Mouse (Mus musculus): ENCODE measurements at regions not wholly inside any gene's neighbourhood (a gene's known extent, or its start where the extent isn't known, plus 50 kb on each side); places are given as distances from the start of the nearest gene placed in this dataset.

DNA sequence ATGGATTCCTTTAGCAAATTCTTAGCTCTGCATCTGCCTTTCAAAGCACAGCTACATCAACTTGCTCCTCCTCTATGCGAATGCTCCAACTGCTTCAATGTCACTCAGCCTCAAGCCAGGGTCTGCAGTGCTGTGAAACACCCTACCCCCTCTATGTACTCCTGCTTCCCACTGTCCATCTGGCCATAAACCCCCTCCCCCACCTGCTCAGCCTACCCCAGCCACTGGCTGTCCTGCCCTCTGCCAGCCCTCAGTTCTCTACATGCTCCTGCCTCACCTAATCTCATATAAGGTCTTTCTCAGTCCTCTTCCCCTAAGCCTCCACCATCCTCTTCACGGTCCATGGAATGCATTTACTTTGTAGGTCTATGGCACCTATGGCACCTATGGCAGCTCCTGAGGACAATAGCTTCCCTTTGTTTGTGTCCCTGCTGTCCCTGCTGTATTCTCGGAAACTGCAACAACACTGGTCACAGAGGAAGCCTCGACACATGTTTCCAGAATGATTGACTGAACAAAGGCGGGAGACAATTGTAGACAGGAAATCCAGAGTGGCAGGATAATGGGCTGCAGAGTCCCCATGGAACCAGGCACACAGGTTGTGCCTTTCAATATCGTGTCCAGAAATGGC lies 441.2 kb downstream of the Prdm2 start:
- Histone ChIP-seq H3K9ac (ENCODE audit: low read depth, poor library complexity, severe bottlenecking) (no peak overlapping the region), H3K4me3 (ENCODE audit: low read depth, low read length) (no peak overlapping the region), H3K27me3 (ENCODE audit: control insufficient read depth, insufficient read depth, low read length, poor library complexity, severe bottlenecking) (no peaks in the 10 kb centered on the region), H3K36me3 (ENCODE audit: control insufficient read depth, insufficient read depth, low read length, poor library complexity, severe bottlenecking) (no peaks in the 10 kb centered on the region), H3K4me1 (ENCODE audit: control insufficient read depth, insufficient read depth, low read length) (no peaks in the 10 kb centered on the region), H3K9me3 (replicated peaks; ENCODE audit: control insufficient read depth, insufficient read depth, low read length, poor library complexity, severe bottlenecking) (no peaks in the 10 kb centered on the region), H3K27ac (ENCODE audit: insufficient read depth, low read length) (no peak overlapping the region)
- TF ChIP-seq CTCF (IDR thresholded peaks at IDR 0.05; ENCODE audit: low read depth, low read length) (no peak), POLR2A (IDR thresholded peaks at IDR 0.05; ENCODE audit: insufficient read depth, low read length) (no peak), EP300 (IDR thresholded peaks at IDR 0.05; ENCODE audit: insufficient read depth, low read depth, low read length) (no peak)

DNA sequence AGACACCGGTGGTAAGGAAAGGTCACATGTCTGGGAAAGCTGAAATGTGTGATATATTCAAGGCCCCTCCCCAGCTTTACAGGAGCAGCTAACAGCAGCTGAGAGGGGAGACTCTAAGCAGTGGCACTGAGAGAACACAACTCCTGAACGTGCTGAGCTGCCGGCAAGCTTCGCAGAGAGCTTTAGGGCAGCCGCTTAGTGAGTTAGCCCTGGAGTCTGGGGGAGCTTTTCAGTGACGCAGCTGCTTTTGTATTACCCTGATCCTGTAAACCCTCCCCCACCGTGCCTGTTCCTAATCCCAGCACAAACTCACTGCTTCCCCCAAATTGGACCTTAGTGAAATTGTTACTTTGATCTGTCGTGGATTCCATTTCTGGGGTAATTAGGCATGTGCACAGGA lies 442.6 kb downstream of the Prdm2 start:
- TF ChIP-seq EP300 (IDR thresholded peaks at IDR 0.05; ENCODE audit: insufficient read depth, low read depth, low read length) (no peak), CTCF (IDR thresholded peaks at IDR 0.05; ENCODE audit: low read depth, low read length) (no peak), POLR2A (IDR thresholded peaks at IDR 0.05; ENCODE audit: insufficient read depth, low read length) (no peak)
- Histone ChIP-seq H3K36me3 (ENCODE audit: control insufficient read depth, insufficient read depth, low read length, poor library complexity, severe bottlenecking) (no peaks in the 10 kb centered on the region), H3K27me3 (ENCODE audit: control insufficient read depth, insufficient read depth, low read length, poor library complexity, severe bottlenecking) (no peaks in the 10 kb centered on the region), H3K9me3 (replicated peaks; ENCODE audit: control insufficient read depth, insufficient read depth, low read length, poor library complexity, severe bottlenecking) (no peaks in the 10 kb centered on the region), H3K27ac (ENCODE audit: insufficient read depth, low read length) (no peak overlapping the region), H3K4me1 (ENCODE audit: control insufficient read depth, insufficient read depth, low read length) (no peaks in the 10 kb centered on the region), H3K9ac (ENCODE audit: low read depth, poor library complexity, severe bottlenecking) (no peak overlapping the region), H3K4me3 (ENCODE audit: low read depth, low read length) (no peak overlapping the region)

DNA sequence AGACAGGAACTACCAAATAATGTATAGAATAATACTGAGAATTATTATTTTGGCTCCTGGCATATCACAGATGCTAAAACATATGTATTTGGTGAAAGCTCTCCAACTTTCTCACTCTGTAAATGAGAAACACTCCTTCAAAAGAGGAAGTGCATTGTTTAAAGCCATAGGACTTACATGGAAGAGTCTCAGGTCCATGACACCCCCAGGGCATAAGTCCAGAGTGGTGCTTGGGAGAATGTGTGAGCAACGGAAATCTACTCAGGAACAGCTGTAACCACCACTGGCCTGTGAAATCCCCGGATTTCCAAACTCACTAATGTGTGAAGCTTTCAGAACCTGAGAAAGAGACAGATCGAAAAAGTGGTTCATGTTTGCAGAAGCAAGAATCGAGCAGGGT lies 445.1 kb downstream of the Prdm2 start:
- Histone ChIP-seq H3K9me3 (replicated peaks; ENCODE audit: control insufficient read depth, insufficient read depth, low read length, poor library complexity, severe bottlenecking) (no peaks in the 10 kb centered on the region), H3K27me3 (ENCODE audit: control insufficient read depth, insufficient read depth, low read length, poor library complexity, severe bottlenecking) (no peaks in the 10 kb centered on the region), H3K4me1 (ENCODE audit: control insufficient read depth, insufficient read depth, low read length) (no peaks in the 10 kb centered on the region), H3K4me3 (ENCODE audit: low read depth, low read length) (no peak overlapping the region), H3K9ac (ENCODE audit: low read depth, poor library complexity, severe bottlenecking) (no peak overlapping the region), H3K27ac (ENCODE audit: insufficient read depth, low read length) (no peak overlapping the region), H3K36me3 (ENCODE audit: control insufficient read depth, insufficient read depth, low read length, poor library complexity, severe bottlenecking) (no peaks in the 10 kb centered on the region)
- no peak for TF ChIP-seq EP300 (IDR thresholded peaks at IDR 0.05; ENCODE audit: insufficient read depth, low read depth, low read length)
- no peak for TF ChIP-seq CTCF (IDR thresholded peaks at IDR 0.05; ENCODE audit: low read depth, low read length)
- TF ChIP-seq POLR2A (IDR thresholded peaks at IDR 0.05; ENCODE audit: insufficient read depth, low read length), result no peak

DNA sequence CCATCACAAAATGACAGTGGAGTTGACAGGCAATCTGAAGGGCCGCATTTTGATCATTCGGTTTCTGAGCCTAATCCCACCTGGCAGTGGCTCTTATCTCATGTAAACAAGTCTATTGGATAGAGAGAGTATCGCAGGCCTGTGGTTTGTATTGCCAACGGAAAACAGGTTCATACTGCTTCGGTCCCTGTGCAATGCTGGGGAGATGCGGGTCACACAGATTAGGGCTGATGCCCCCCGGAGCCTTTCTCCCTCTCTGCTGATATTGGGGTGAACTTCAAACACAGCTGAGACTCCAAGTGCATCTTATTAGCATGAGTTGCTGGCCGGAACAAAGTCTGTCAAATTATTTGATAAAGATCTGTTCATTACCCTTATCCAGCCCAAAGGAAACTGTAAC lies 451.2 kb downstream of the Prdm2 start:
- no peaks in the 10 kb centered on the region for H3K9me3 ChIP-seq (replicated peaks; ENCODE audit: control insufficient read depth, insufficient read depth, low read length, poor library complexity, severe bottlenecking)
- no peaks in the 10 kb centered on the region for H3K36me3 ChIP-seq (ENCODE audit: control insufficient read depth, insufficient read depth, low read length, poor library complexity, severe bottlenecking)
- H3K27ac ChIP-seq (ENCODE audit: insufficient read depth, low read length), result no peak overlapping the region
- no peak for TF ChIP-seq POLR2A (IDR thresholded peaks at IDR 0.05; ENCODE audit: insufficient read depth, low read length)
- TF ChIP-seq CTCF (IDR thresholded peaks at IDR 0.05; ENCODE audit: low read depth, low read length), result no peak
- no peak for TF ChIP-seq EP300 (IDR thresholded peaks at IDR 0.05; ENCODE audit: insufficient read depth, low read depth, low read length)
- H3K9ac ChIP-seq (ENCODE audit: low read depth, poor library complexity, severe bottlenecking), result no peak overlapping the region
- H3K4me3 ChIP-seq (ENCODE audit: low read depth, low read length), result no peak overlapping the region
- no peaks in the 10 kb centered on the region; the same call in 1 of the 2 replicates for H3K27me3 ChIP-seq (ENCODE audit: control insufficient read depth, insufficient read depth, low read length, poor library complexity, severe bottlenecking)
- no peaks in the 10 kb centered on the region for H3K4me1 ChIP-seq (ENCODE audit: control insufficient read depth, insufficient read depth, low read length)

DNA sequence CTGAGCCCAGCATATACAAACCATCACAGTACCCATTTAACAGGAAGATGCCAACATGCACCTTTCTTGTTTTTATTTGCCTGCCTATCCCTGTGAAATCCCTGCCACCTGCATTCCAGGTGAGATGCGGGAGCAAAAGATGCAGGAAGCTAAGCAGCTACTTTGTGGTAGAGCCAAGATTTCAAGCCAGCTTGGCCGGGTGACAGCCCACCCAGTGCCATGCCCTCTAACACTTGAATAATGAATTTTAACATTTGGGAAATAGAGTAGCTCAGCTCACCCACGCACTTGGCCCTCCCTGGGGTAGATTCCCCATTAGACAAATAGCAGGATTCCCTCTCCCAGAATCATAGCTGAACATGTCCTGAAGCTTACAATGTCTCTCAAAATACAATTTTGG lies 454.7 kb downstream of the Prdm2 start:
- Histone ChIP-seq H3K27me3 (ENCODE audit: control insufficient read depth, insufficient read depth, low read length, poor library complexity, severe bottlenecking) (no peaks in the 10 kb centered on the region; the same call in 1 of the 2 replicates), H3K9ac (ENCODE audit: low read depth, poor library complexity, severe bottlenecking) (no peak overlapping the region), H3K36me3 (ENCODE audit: control insufficient read depth, insufficient read depth, low read length, poor library complexity, severe bottlenecking) (no peaks in the 10 kb centered on the region), H3K4me1 (ENCODE audit: control insufficient read depth, insufficient read depth, low read length) (no peaks in the 10 kb centered on the region), H3K4me3 (ENCODE audit: low read depth, low read length) (no peak overlapping the region), H3K9me3 (replicated peaks; ENCODE audit: control insufficient read depth, insufficient read depth, low read length, poor library complexity, severe bottlenecking) (no peaks in the 10 kb centered on the region), H3K27ac (ENCODE audit: insufficient read depth, low read length) (no peak overlapping the region)
- TF ChIP-seq CTCF (IDR thresholded peaks at IDR 0.05; ENCODE audit: low read depth, low read length), result no peak
- no peak for TF ChIP-seq POLR2A (IDR thresholded peaks at IDR 0.05; ENCODE audit: insufficient read depth, low read length)
- TF ChIP-seq EP300 (IDR thresholded peaks at IDR 0.05; ENCODE audit: insufficient read depth, low read depth, low read length), result no peak

DNA sequence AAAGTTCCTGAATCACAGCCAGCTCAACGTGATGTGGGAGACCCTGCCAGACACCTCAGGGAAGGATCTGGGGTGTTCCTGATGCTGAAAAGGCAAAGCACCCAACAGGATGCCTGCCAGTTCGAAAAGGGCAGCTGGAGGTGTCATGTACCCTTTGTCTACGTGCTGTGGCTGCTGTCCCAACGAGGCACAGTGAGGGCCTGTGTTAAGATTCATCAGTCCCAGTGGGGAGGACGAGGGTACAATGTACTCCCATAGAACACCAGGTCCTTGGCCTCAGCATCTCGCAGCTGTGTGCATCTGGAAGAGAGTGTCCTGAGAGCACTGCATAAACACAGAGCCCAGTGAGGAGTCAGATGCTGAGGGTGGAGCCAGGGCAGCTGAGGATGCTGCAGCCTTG lies 456.5 kb downstream of the Prdm2 start:
- H3K4me1 ChIP-seq (ENCODE audit: control insufficient read depth, insufficient read depth, low read length), result no peaks in the 10 kb centered on the region
- no peak overlapping the region for H3K9ac ChIP-seq (ENCODE audit: low read depth, poor library complexity, severe bottlenecking)
- H3K36me3 ChIP-seq (ENCODE audit: control insufficient read depth, insufficient read depth, low read length, poor library complexity, severe bottlenecking), result no peaks in the 10 kb centered on the region
- H3K27ac ChIP-seq (ENCODE audit: insufficient read depth, low read length), result no peak overlapping the region
- no peaks in the 10 kb centered on the region for H3K9me3 ChIP-seq (replicated peaks; ENCODE audit: control insufficient read depth, insufficient read depth, low read length, poor library complexity, severe bottlenecking)
- no peak overlapping the region for H3K4me3 ChIP-seq (ENCODE audit: low read depth, low read length)
- no peak for TF ChIP-seq EP300 (IDR thresholded peaks at IDR 0.05; ENCODE audit: insufficient read depth, low read depth, low read length)
- no peak for TF ChIP-seq POLR2A (IDR thresholded peaks at IDR 0.05; ENCODE audit: insufficient read depth, low read length)
- TF ChIP-seq CTCF (IDR thresholded peaks at IDR 0.05; ENCODE audit: low read depth, low read length), result no peak
- no peaks in the 10 kb centered on the region; the same call in 1 of the 2 replicates for H3K27me3 ChIP-seq (ENCODE audit: control insufficient read depth, insufficient read depth, low read length, poor library complexity, severe bottlenecking)
